Mouse (Mus musculus): ENCODE data around the gene Slc22a4.
"Not testable (repeated sequence)": the region's sequence is repeated elsewhere in the genome, so short reads cannot be mapped to it uniquely, and the experiment has no call there.

Slc22a4 gene

GRCm38 (mm10) chr11:54057428-54057827 lies 29.5 kb upstream of the Slc22a4 start:
- DNase-seq (ENCODE audit: low spot score in 2 of 2) = no peak

- no peak for DNase-seq (ENCODE audit: low spot score in 2 of 2)
Observed at GRCm38 (mm10) chr11:54056132-54056531, 28.2 kb upstream of the Slc22a4 start.

- DNase-seq (ENCODE audit: low spot score in 2 of 2) = peak in 1 of 2 experiments; percentile 64
Observed at GRCm38 (mm10) chr11:54054257-54054656, 26.4 kb upstream of the Slc22a4 start.

GRCm38 (mm10) chr11:54053090-54053489 lies 25.2 kb upstream of the Slc22a4 start:
- no peak for DNase-seq (ENCODE audit: low spot score in 2 of 2)

GRCm38 (mm10) chr11:54052128-54052527 lies 24.2 kb upstream of the Slc22a4 start:
- no peak for DNase-seq (ENCODE audit: low spot score in 2 of 2)

- DNase-seq (ENCODE audit: low spot score in 2 of 2) = no peak
Observed at GRCm38 (mm10) chr11:54051161-54051560, 23.3 kb upstream of the Slc22a4 start.

- DNase-seq (ENCODE audit: low spot score in 2 of 2) = peak in 1 of 2 experiments; percentile 35
Observed at GRCm38 (mm10) chr11:54050205-54050604, 22.3 kb upstream of the Slc22a4 start.

- no peak for DNase-seq (ENCODE audit: low spot score in 2 of 2)
Observed at GRCm38 (mm10) chr11:54040676-54041075, 12.8 kb upstream of the Slc22a4 start.

GRCm38 (mm10) chr11:54032872-54033271 lies 5.0 kb upstream of the Slc22a4 start:
- not testable (repeated sequence) for DNase-seq (ENCODE audit: low spot score in 2 of 2)

GRCm38 (mm10) chr11:54028997-54029396 lies 1.1 kb upstream of the Slc22a4 start:
- no peak for DNase-seq (ENCODE audit: low spot score in 2 of 2)

GRCm38 (mm10) chr11:54027131-54028043 lies 503 bp downstream of the Slc22a4 start:
- no peak for DNase-seq (ENCODE audit: low spot score in 2 of 2)

- DNase-seq (ENCODE audit: low spot score in 2 of 2) = no peak
Observed at GRCm38 (mm10) chr11:54026491-54027041, 1.3 kb downstream of the Slc22a4 start.

GRCm38 (mm10) chr11:54021396-54022093 lies 6.3 kb downstream of the Slc22a4 start:
- no peak for DNase-seq (ENCODE audit: low spot score in 2 of 2)

GRCm38 (mm10) chr11:54018893-54019732 lies 8.8 kb downstream of the Slc22a4 start:
- DNase-seq (ENCODE audit: low spot score in 2 of 2) = no peak

GRCm38 (mm10) chr11:54017596-54017995 lies 10.3 kb downstream of the Slc22a4 start:
- no peak for DNase-seq (ENCODE audit: low spot score in 2 of 2)

- DNase-seq (ENCODE audit: low spot score in 2 of 2) = no peak
Observed at GRCm38 (mm10) chr11:54016051-54016450, 11.8 kb downstream of the Slc22a4 start.

GRCm38 (mm10) chr11:54012961-54013360 lies 14.9 kb downstream of the Slc22a4 start:
- no peak for DNase-seq (ENCODE audit: low spot score in 2 of 2)

GRCm38 (mm10) chr11:54011255-54011654 lies 16.6 kb downstream of the Slc22a4 start:
- DNase-seq (ENCODE audit: low spot score in 2 of 2) = no peak

GRCm38 (mm10) chr11:54008416-54008920 lies 19.4 kb downstream of the Slc22a4 start:
- DNase-seq (ENCODE audit: low spot score in 2 of 2) = no peak

GRCm38 (mm10) chr11:54007717-54008116 lies 20.2 kb downstream of the Slc22a4 start:
- DNase-seq (ENCODE audit: low spot score in 2 of 2) = no peak

GRCm38 (mm10) chr11:54006901-54007300 lies 21.0 kb downstream of the Slc22a4 start:
- no peak for DNase-seq (ENCODE audit: low spot score in 2 of 2)
